Mouse (Mus musculus) gastrocnemius, postnatal 14 days (tissue): ENCODE measurements at regions not wholly inside any gene's neighbourhood (a gene's known extent, or its start where the extent isn't known, plus 50 kb on each side); places are given as distances from the start of the nearest gene placed in this dataset.
A peak's percentile ranks its signal among the peaks of the same experiment; 100 is the strongest.

Experiments used
- DNase-seq: peaks from one replicate; pipeline ENCODE4 v3.0.0; 2021; ENCODE audit warnings: mixed read lengths
- intact Hi-C: fragments of 180-260 bp; cut with DNase I; formaldehyde crosslinking; loops from one replicate; pipeline ENCODE4 v1.15.1; 2025; ENCODE audit warnings: low total_unique reads

DNA sequence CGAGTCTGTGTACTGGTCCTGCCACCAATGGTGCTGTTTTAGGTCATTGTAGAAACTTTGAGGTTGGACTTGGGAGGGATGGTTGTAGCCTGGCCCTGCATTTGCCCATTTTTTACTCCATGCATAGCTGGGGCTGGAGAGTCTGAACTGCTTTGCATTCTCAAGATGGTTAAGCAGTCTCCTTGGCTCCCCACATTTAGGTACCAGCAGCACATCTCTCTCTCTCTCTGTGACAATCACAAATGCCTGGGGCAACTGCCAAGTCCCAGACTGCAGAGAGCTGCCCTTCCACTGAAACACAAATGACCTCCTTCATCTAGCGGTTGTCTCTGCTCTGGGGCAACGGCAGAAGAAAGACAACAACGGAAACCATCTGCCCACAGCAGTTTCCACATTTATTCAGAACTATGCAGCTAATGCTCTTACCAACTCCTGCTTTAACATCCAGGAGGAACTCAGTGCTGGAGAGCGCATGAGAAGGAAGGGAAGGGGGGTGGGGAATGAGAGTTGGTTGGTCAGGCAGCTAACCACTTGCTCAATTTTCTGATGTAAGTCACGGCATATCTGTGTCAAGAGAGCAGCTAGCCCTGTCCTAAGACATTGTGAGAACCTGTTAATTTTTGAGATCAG is 269.9 kb downstream of the Rnf144a start:
- intact Hi-C loops: no loop called here
- no peak for DNase-seq

- intact Hi-C loops: no loop called here
- DNase-seq: no peak
Measured at GRCm38 (mm10) chr12:26144616-26145015, 270.4 kb downstream of the Rnf144a start.

GRCm38 (mm10) chr12:26143411-26143810 is 271.6 kb downstream of the Rnf144a start:
- intact Hi-C loops: no loop called here
- no peak for DNase-seq

DNA sequence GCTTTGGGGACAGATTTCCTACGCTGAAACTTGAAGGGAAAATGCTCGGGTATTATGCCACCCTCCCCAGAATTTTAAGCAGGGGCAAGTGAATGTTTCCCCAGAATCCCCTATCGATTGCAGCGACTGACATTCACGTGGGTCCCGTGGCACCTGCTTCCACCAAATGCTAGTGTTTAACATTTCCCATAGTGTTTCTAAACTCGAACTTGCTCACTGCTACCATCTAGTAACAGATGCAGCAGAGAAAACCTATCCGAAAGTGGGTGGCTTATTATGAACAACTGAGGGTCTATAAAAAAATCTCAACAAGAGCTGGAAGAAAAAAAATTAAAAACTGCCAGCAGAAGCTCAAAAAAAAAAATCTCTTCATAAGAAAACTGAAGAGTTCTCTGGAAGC is 284.2 kb downstream of the Rnf144a start:
- intact Hi-C loops: no loop called here

DNA sequence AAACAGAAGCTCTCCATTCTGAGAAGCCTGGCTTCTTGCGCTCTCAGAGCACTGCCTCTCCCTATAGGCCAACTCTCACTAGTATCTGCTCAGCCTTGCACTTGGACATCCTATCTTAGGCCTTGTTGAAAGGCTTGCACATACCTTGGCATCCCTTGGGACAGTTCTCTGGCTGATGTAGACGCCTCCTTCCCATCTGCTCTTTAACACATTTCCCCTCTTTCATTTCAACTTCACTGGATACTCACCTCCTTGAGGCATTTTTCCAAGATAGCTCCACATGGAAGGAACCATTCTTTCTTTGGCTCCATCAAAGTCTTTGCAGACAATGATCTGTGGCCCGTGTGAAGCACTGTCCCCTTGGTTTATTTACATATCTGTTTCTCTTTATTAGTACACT is 285.0 kb downstream of the Rnf144a start:
- no peak for DNase-seq

More for the DNA sequence above, 284.2 kb downstream of the Rnf144a start:
- DNase-seq: no peak

DNA sequence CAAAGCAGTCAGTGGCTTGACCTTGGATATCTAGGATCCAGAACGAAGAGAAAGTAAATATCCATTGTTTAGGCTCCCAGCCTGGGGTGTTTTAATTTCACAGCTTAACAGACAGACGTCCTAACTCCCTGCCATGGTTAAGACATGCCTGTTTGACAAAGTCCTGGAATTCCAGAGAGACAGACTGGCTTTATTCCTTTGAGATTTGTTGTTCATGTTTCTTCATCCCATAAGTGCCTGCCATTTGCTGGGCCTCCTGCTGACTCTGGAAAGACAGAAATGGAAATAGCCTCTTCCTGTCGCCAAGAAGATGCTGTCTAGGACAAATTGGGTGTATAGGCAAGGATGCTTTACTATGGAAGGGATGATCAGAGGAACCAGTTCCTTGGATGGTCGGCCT is 285.5 kb downstream of the Rnf144a start:
- intact Hi-C loops: no loop called here
- no peak for DNase-seq

More for the DNA sequence above, 285.0 kb downstream of the Rnf144a start:
- intact Hi-C loops: no loop called here

GRCm38 (mm10) chr12:26128851-26129250 is 286.2 kb downstream of the Rnf144a start:
- intact Hi-C loops: no loop called here
- no peak for DNase-seq

GRCm38 (mm10) chr12:26126260-26126659 is 288.8 kb downstream of the Rnf144a start:
- intact Hi-C loops: no loop called here

DNA sequence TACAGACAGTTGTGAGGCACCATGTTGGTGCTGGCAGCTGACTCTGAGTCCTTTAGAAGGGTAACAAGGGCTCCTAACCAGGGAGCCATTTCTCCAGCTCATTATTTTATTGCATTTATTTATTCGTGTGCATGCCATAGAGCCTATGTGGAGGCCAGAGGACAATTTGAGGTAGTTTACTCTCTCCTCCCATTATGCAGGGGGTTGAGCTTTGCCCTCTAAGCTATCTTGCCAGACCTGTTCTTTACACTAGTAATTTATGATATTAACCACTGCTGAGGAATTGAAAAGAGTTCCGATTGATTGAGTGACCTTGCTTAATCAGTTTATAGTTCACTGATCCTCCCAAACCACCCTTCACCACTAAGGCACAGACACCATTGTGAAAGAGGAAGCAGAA is 290.8 kb downstream of the Rnf144a start:
- intact Hi-C loops: no loop called here
- no peak for DNase-seq

More at GRCm38 (mm10) chr12:26126260-26126659, 288.8 kb downstream of the Rnf144a start:
- DNase-seq: no peak

GRCm38 (mm10) chr12:26115339-26115912 is 299.6 kb downstream of the Rnf144a start:
- DNase-seq: peak; percentile 17
- intact Hi-C loops: no loop called here

GRCm38 (mm10) chr12:26112166-26113019 is 302.7 kb downstream of the Rnf144a start:
- DNase-seq: peak; percentile 30

GRCm38 (mm10) chr12:26109866-26110265 is 305.2 kb downstream of the Rnf144a start:
- no peak for DNase-seq
- intact Hi-C loops: no loop called here

More at GRCm38 (mm10) chr12:26112166-26113019, 302.7 kb downstream of the Rnf144a start:
- intact Hi-C loops: no loop called here

GRCm38 (mm10) chr12:26104372-26104771 is 310.7 kb downstream of the Rnf144a start:
- intact Hi-C loops: no loop called here
- no peak for DNase-seq

GRCm38 (mm10) chr12:26102384-26102783 is 312.7 kb downstream of the Rnf144a start:
- DNase-seq: no peak
- intact Hi-C loops: no loop called here

DNA sequence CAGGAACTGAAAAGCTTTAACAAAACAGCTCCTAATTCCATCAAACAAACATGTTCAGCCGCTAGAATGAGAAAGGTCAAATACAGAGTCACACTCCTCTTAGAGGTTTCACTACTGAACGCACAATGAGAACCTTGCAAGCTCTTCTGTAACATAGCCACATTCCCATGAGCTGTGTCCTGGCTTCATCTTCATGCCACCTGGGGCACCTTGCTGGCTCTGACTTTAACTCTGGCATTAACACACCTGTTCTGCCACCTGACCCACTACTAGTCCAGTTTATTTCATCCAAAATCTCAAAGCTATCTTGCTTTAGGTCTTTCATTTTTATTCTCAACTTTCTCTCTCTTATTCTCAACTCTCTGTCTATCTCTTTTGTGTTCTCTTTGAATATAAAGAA is 314.9 kb downstream of the Rnf144a start:
- DNase-seq: no peak
- intact Hi-C loops: no loop called here

DNA sequence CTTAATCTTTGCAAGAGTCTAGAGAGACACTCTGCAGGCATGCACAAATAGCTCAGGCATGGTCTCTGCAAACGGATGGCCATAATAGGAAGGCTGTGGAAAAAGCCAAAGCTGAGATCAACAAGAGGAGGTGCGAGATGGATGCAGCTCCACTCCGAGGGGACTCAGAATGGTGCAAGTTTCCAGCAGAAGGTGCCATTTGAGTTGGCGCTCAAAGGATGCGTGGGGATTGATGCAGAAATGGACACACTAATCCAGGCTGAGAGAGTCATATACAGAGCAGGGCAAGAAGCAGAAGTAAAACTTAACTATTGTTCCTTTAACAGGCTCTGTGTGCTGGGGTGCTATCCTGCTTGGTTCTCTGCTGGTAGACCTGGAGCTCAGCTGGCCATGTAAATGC is 315.9 kb downstream of the Rnf144a start:
- intact Hi-C loops: loop anchor here (10.0 kb wide), 1 partner anchor 126 kb away; no protein-coding TSS in a partner anchor

DNA sequence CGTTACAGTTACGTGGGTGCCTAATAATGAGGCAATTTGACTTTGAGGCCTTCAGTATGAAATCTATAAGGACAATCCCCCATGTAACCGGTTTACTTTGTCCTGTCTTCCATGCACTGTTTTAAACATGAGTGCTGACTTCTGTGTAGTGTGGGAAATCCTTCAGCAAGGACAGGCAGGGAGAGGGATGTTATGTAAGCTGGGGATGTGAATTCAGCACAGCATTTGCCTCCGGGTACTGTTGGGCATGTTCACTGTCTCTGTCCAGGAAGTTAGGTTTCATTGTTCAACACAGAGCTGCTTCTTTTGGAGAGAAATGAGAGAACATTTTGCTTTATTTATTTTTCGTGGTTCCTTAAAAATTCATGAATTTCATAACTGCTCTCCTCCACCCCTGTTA is 322.7 kb downstream of the Rnf144a start:
- intact Hi-C loops: loop anchor here (10.0 kb wide), 1 partner anchor 132 kb away; no protein-coding TSS in a partner anchor
- no peak for DNase-seq

More for the DNA sequence above, 315.9 kb downstream of the Rnf144a start:
- no peak for DNase-seq

DNA sequence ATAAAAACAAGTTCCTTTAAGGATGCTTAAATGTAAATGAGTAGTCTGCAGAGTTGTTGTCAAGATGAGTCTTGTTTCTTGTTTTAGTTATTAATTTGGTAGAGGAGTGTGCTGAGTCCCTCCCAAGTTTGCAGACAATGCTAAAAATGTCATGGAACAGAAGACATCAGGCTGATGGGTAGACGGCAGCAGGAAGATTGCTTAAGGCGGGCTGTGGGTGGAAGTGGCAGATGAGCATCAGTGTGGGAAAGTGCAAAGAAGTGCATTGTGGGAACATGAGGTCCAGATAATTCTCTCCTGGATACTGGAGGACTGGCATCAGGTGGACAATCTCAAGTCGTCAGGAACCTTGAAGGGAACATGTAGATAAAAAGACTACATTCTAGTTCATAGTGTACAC is 323.2 kb downstream of the Rnf144a start:
- intact Hi-C loops: loop anchor here (10.0 kb wide), 1 partner anchor 133 kb away; no protein-coding TSS in a partner anchor
- no peak for DNase-seq

DNA sequence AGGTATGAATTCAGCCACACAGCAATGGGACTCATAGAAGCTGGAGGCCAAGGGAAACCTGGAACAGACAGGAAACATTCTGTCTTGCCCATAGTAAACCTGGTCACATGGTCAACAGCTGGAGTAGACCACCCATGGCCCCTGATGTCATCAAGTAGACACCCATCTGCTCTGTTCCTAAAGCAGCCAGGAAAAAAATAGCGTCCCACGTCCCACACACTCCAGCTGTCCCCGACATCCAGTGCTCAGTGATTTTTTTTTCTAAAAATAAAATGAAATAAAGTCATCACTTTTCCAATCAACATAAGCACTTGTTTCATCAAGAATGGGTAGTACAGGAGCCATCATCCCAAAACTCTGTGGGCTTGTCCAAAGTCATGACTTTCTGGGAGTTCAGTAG is 326.7 kb downstream of the Rnf144a start:
- intact Hi-C loops: no loop called here
- no peak for DNase-seq

GRCm38 (mm10) chr12:26086923-26087322 is 328.1 kb downstream of the Rnf144a start:
- intact Hi-C loops: no loop called here
- no peak for DNase-seq
